Mouse (Mus musculus) cerebellum, adult 8-10 months (tissue): ENCODE data around the gene Ezr.

Experiments
- DNase-seq: peaks from one replicate; pipeline ENCODE4 v3.0.0; 2022

Ezr gene

GRCm38 (mm10) chr17:6766823-6767222 lies 15.8 kb downstream of the Ezr start:
- no peak for DNase-seq

- no peak for DNase-seq
Measured at GRCm38 (mm10) chr17:6765886-6766285, 16.7 kb downstream of the Ezr start.

GRCm38 (mm10) chr17:6764730-6765129 lies 17.9 kb downstream of the Ezr start:
- DNase-seq: no peak

- no peak for DNase-seq
Measured at GRCm38 (mm10) chr17:6764227-6764593, 18.4 kb downstream of the Ezr start.

- no peak for DNase-seq
Measured at GRCm38 (mm10) chr17:6763513-6764226, 18.9 kb downstream of the Ezr start.

- DNase-seq: no peak
Measured at GRCm38 (mm10) chr17:6759717-6760292, 22.8 kb downstream of the Ezr start.

GRCm38 (mm10) chr17:6758845-6759244 lies 23.7 kb downstream of the Ezr start:
- DNase-seq: no peak

GRCm38 (mm10) chr17:6757902-6758301 lies 24.7 kb downstream of the Ezr start:
- DNase-seq: no peak

GRCm38 (mm10) chr17:6755873-6756272 lies 26.7 kb downstream of the Ezr start:
- DNase-seq: no peak

GRCm38 (mm10) chr17:6755176-6755575 lies 27.4 kb downstream of the Ezr start:
- DNase-seq: no peak

- no peak for DNase-seq
Measured at GRCm38 (mm10) chr17:6752375-6752774, 30.2 kb downstream of the Ezr start.

GRCm38 (mm10) chr17:6751221-6751859 lies 31.2 kb downstream of the Ezr start:
- no peak for DNase-seq

- DNase-seq: no peak
Measured at GRCm38 (mm10) chr17:6748779-6749464, 33.7 kb downstream of the Ezr start.

- DNase-seq: no peak
Measured at GRCm38 (mm10) chr17:6747478-6747877, 35.1 kb downstream of the Ezr start.

GRCm38 (mm10) chr17:6746452-6747231 lies 35.9 kb downstream of the Ezr start:
- DNase-seq: no peak

- DNase-seq: no peak
Measured at GRCm38 (mm10) chr17:6745975-6746374, 36.6 kb downstream of the Ezr start.

GRCm38 (mm10) chr17:6745503-6745902 lies 37.1 kb downstream of the Ezr start:
- DNase-seq: no peak

- no peak for DNase-seq
Measured at GRCm38 (mm10) chr17:6744871-6745270, 37.7 kb downstream of the Ezr start.

GRCm38 (mm10) chr17:6744366-6744765 lies 38.2 kb downstream of the Ezr start:
- DNase-seq: no peak

- no peak for DNase-seq
Measured at GRCm38 (mm10) chr17:6743787-6744239, 38.8 kb downstream of the Ezr start.

- no peak for DNase-seq
Measured at GRCm38 (mm10) chr17:6743039-6743575, 39.5 kb downstream of the Ezr start.
